Mouse (Mus musculus): ENCODE results near the gene Phactr1. TPM values are rescaled to one million over a fixed set of nuclear protein-coding genes. Genes with fewer than 3 reads are reported as not detected.

Gene Phactr1
- polyA plus RNA-seq, 1 experiment from 2014 or later: 0.61 TPM

DNA sequence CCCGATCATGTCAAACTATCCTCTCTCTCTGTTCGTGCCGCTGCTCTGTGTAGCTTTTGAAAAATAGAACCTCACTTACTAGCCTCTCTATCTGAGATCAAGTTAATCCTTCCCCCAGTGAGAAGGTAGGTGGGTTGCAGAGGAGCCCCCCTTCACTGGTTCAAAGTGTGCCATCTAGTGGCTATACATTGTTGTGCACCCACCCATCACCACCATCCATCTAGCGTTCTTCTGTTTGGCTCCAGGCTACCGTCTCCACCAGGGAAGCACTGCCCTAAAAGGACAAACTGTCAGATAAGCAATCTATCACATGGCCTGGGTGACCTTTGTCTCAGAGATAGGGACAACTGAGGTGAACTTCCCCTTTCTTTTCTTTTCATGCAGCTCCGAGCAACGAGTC is 413.9 kb downstream of the Phactr1 start:
- ATAC-seq (ENCODE audit: low read depth): no peak
- H3K4me2 ChIP-seq (ENCODE audit: low read depth, low read length): no peak overlapping the region
- no peak overlapping the region for H3K4me3 ChIP-seq (ENCODE audit: low read depth, low read length)
- H3K9ac ChIP-seq (ENCODE audit: low read depth, low read length): no peak overlapping the region
- no peak overlapping the region for H3K27ac ChIP-seq (ENCODE audit: low read length)
- no peaks in the 10 kb centered on the region for H3K36me3 ChIP-seq (ENCODE audit: control insufficient read depth, insufficient read depth)
- WGBS (ENCODE audit: insufficient replicate concordance): 32% methylated on average over 7 of the region's 7 CpGs
- no peaks in the 10 kb centered on the region for H3K9me3 ChIP-seq (replicated peaks; ENCODE audit: control insufficient read depth, low read length)
- H3K4me1 ChIP-seq (ENCODE audit: control insufficient read depth, low read depth, low read length): no peaks in the 10 kb centered on the region
- H3K27me3 ChIP-seq (ENCODE audit: control insufficient read depth, insufficient read depth, low read depth, low read length): no peaks in the 10 kb centered on the region

DNA sequence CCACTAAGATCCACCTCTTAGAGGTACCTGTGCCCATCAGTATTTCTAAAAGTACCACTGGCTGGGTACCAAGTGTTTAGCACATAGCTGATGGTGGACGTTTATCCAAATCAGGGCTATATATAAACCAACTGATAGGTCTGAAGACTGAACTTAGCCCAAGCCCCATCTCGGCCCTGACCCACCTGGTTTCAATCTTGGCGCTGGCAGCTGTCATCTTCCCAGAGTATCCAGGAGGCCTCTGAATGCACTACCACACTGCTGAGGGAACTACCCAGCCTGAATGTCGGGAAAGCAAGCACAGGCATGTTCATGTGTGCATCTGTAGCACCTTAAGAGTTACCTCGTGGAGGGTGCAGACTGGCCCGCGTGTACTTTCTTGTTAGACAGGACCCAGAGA is 422.5 kb downstream of the Phactr1 start:
- no peak overlapping the region for H3K4me2 ChIP-seq (ENCODE audit: low read depth, low read length)
- no peaks in the 10 kb centered on the region; the same call in 1 of the 2 replicates for H3K9me3 ChIP-seq (replicated peaks; ENCODE audit: control insufficient read depth, low read length)
- ATAC-seq (ENCODE audit: low read depth): no peak
- H3K36me3 ChIP-seq (ENCODE audit: control insufficient read depth, insufficient read depth): no peaks in the 10 kb centered on the region
- H3K9ac ChIP-seq (ENCODE audit: low read depth, low read length): no peak overlapping the region
- H3K4me3 ChIP-seq (ENCODE audit: low read depth, low read length): no peak overlapping the region
- no peaks in the 10 kb centered on the region for H3K4me1 ChIP-seq (ENCODE audit: control insufficient read depth, low read depth, low read length)
- H3K27ac ChIP-seq (ENCODE audit: low read length): no peak overlapping the region
- no peaks in the 10 kb centered on the region for H3K27me3 ChIP-seq (ENCODE audit: control insufficient read depth, insufficient read depth, low read depth, low read length)
- WGBS (ENCODE audit: insufficient replicate concordance): 64% methylated on average over 7 of the region's 7 CpGs

DNA sequence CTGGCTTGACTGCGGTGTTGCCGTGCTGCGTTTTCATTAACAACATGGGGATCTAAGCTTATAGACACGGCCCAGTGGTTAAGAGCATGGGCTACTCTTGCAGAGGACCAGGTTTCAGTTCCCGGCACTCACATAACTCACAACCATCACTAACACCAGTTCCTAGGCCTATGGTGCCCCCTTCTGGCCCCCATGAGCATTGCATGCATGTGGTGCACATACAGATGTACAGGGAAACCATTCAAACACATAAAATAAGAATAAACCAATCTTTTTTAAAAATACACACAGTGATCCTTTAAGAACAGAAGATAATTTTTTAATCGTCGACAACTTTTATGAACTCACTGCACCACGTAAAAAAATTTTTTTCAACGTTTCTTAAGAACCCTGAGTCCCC is 424.1 kb downstream of the Phactr1 start:
- ATAC-seq (ENCODE audit: low read depth): no peak
- Histone ChIP-seq H3K36me3 (ENCODE audit: control insufficient read depth, insufficient read depth) (no peaks in the 10 kb centered on the region), H3K9ac (ENCODE audit: low read depth, low read length) (no peak overlapping the region), H3K4me1 (ENCODE audit: control insufficient read depth, low read depth, low read length) (no peaks in the 10 kb centered on the region), H3K4me3 (ENCODE audit: low read depth, low read length) (no peak overlapping the region), H3K9me3 (replicated peaks; ENCODE audit: control insufficient read depth, low read length) (no peaks in the 10 kb centered on the region; the same call in 1 of the 2 replicates), H3K27ac (ENCODE audit: low read length) (no peak overlapping the region), H3K27me3 (ENCODE audit: control insufficient read depth, insufficient read depth, low read depth, low read length) (no peaks in the 10 kb centered on the region), H3K4me2 (ENCODE audit: low read depth, low read length) (no peak overlapping the region)
- 78% methylated on average over 9 of the region's 9 CpGs for WGBS (ENCODE audit: insufficient replicate concordance)

DNA sequence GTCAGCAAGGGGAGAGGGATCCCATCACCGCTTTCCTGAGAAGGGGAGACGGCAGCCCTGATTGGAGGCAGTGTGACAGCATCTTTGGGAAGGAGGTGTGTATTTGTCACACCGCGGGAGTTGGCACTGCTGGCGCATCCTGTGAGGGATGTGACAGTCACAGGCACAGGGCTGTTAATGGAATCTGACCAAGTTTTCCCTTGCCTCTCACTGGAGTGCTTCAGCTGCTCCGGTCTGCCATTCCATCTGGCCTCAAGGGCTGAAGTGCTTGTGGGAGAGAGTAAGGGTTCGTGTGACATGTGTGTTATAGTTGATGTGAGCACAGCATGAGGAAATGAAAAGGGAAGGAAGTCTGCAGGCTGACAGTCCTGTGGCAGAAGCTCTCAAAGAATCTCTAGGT is 431.9 kb downstream of the Phactr1 start:
- 59% methylated on average over 7 of the region's 7 CpGs for WGBS (ENCODE audit: insufficient replicate concordance)
- Histone ChIP-seq H3K4me2 (ENCODE audit: low read depth, low read length) (no peak overlapping the region), H3K4me3 (ENCODE audit: low read depth, low read length) (no peak overlapping the region), H3K27me3 (ENCODE audit: control insufficient read depth, insufficient read depth, low read depth, low read length) (no peaks in the 10 kb centered on the region), H3K4me1 (ENCODE audit: control insufficient read depth, low read depth, low read length) (no peaks in the 10 kb centered on the region), H3K27ac (ENCODE audit: low read length) (no peak overlapping the region), H3K9me3 (replicated peaks; ENCODE audit: control insufficient read depth, low read length) (no peaks in the 10 kb centered on the region), H3K9ac (ENCODE audit: low read depth, low read length) (no peak overlapping the region), H3K36me3 (ENCODE audit: control insufficient read depth, insufficient read depth) (no peaks in the 10 kb centered on the region)
- no peak for ATAC-seq (ENCODE audit: low read depth)

DNA sequence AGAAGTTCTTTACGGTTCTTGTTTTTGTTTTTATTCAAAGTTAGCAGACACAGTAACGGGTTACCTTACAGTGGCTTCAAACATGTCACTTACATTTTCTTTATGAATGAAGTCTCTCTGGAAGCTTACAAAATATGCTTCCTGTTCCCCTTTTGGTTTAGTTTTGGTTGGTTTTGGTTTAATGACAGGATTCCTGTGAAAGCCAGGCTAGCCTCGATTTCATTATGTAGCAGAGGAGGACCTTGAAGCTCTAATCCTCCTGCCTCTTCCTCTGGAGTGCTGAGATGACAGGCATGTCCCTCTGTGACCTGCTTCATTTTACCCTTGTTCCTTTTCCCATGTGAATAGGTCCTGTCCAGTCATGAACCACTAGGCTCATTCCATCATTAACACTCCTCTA is 432.3 kb downstream of the Phactr1 start:
- no peaks in the 10 kb centered on the region for H3K4me1 ChIP-seq (ENCODE audit: control insufficient read depth, low read depth, low read length)
- no peak overlapping the region for H3K27ac ChIP-seq (ENCODE audit: low read length)
- no peak for ATAC-seq (ENCODE audit: low read depth)
- no peak overlapping the region for H3K4me2 ChIP-seq (ENCODE audit: low read depth, low read length)
- no peak overlapping the region for H3K4me3 ChIP-seq (ENCODE audit: low read depth, low read length)
- 25% methylated on average over 3 of the region's 3 CpGs for WGBS (ENCODE audit: insufficient replicate concordance)
- H3K27me3 ChIP-seq (ENCODE audit: control insufficient read depth, insufficient read depth, low read depth, low read length): no peaks in the 10 kb centered on the region
- no peaks in the 10 kb centered on the region for H3K36me3 ChIP-seq (ENCODE audit: control insufficient read depth, insufficient read depth)
- H3K9ac ChIP-seq (ENCODE audit: low read depth, low read length): no peak overlapping the region
- H3K9me3 ChIP-seq (replicated peaks; ENCODE audit: control insufficient read depth, low read length): no peaks in the 10 kb centered on the region

DNA sequence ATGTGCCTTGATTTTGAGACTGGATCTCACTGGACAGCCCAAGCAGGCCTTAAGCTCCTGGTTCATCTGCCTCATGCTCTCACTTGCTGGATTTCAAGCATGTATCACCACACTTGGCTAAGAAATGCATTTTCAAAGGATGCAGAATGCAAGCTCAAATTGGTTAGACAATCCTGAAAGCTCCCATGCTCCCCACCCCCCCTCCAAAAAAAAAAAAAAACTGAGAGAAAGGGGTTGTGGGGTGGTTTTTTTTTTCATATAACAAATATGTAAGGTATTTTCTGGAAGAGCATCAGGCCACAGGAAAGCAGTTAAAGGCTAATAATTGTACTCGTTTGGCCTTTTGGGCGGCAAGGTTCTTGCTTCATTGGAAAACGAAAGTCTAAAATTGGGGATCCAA is 432.7 kb downstream of the Phactr1 start:
- Histone ChIP-seq H3K4me3 (ENCODE audit: low read depth, low read length) (no peak overlapping the region), H3K4me2 (ENCODE audit: low read depth, low read length) (no peak overlapping the region), H3K9me3 (replicated peaks; ENCODE audit: control insufficient read depth, low read length) (no peaks in the 10 kb centered on the region), H3K36me3 (ENCODE audit: control insufficient read depth, insufficient read depth) (no peaks in the 10 kb centered on the region), H3K4me1 (ENCODE audit: control insufficient read depth, low read depth, low read length) (no peaks in the 10 kb centered on the region), H3K9ac (ENCODE audit: low read depth, low read length) (no peak overlapping the region), H3K27ac (ENCODE audit: low read length) (no peak overlapping the region), H3K27me3 (ENCODE audit: control insufficient read depth, insufficient read depth, low read depth, low read length) (no peaks in the 10 kb centered on the region)
- WGBS (ENCODE audit: insufficient replicate concordance): 69% methylated on average over 3 of the region's 3 CpGs
- no peak for ATAC-seq (ENCODE audit: low read depth)

DNA sequence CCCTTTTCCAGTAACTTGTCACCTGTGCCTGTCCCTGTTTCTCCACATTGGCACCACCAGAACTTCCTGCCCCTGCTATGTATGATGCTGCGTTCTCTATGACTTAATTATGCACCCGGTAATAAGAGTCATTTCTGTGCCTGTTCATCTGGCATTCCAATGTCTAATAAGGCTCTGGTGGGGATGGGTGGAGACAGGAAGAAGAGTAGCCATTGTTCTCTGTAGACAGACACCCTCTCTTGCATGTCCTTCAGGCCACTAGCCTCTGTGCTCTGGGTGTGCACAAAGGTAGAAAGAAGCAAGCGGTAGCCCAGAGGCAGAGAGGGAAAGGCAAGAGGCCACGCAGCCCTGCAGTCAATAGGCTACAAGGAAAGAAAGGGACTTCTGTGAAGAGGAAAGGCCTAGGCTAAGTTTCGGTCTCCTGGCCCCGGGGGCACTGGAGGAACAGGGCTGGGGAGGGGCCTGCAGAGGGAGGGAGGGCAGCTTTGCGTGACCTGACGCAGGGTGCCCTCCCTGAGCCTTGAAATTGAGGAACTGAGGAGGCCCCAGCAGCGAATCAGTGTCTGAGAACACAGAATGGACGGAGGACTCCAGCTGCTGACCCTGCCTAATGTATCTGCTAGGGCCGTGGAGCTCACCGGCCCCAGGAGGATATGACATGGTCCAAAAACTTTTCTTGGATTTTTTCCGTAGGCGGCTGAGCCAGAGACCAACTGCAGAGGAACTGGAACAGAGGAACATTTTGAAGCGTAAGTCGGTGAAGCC is 442.1 kb downstream of the Phactr1 start:
- Histone ChIP-seq H3K36me3 (ENCODE audit: control insufficient read depth, insufficient read depth) (no peaks in the 10 kb centered on the region), H3K27ac (ENCODE audit: low read length) (no peak overlapping the region), H3K4me3 (ENCODE audit: low read depth, low read length) (no peak overlapping the region), H3K4me1 (ENCODE audit: control insufficient read depth, low read depth, low read length) (no peaks in the 10 kb centered on the region), H3K9me3 (replicated peaks; ENCODE audit: control insufficient read depth, low read length) (no peaks in the 10 kb centered on the region), H3K4me2 (ENCODE audit: low read depth, low read length) (no peak overlapping the region), H3K27me3 (ENCODE audit: control insufficient read depth, insufficient read depth, low read depth, low read length) (no peaks in the 10 kb centered on the region), H3K9ac (ENCODE audit: low read depth, low read length) (no peak overlapping the region)
- 53% methylated on average over 16 of the region's 16 CpGs for WGBS (ENCODE audit: insufficient replicate concordance)
- ATAC-seq (ENCODE audit: low read depth): no peak

DNA sequence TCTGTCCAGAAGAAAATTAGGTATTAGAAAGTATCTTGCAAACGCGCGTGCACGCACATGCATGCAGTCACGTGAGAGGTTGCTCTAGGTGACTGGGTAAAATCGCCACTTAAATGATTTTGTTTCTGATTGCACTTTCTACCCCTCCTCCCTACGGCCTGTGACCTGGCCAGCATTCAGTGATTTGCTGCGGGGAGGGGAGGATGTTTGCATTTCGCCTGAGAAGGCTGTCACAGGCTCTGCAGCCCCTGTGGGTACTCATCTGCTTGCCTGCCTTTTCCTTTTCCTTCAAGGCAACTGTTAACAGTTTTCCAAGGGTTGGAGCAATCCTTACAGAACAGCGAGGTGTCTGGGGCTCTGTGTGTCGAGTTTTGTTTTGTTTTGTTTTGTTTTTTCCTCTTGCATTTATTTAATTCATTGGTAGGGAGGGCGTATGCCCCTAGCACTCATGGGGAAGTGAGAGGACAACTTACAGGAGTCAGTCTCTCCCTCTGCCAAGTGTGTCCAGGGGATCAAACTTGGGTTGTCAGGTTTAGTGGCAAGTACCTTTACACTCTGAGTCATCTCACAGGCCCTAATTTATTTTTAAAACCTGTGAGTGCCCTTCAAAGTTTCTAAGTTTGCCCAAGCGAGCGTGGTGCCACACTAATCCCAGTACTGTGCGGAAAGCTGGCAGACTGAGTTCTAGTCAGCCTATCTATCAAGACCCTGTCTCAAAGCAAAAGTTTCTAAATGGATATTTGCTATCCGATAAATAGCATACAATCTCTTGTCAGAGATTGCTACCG is 443.7 kb downstream of the Phactr1 start:
- H3K9ac ChIP-seq (ENCODE audit: low read depth, low read length): no peak overlapping the region
- ATAC-seq (ENCODE audit: low read depth): no peak
- 44% methylated on average over 17 of the region's 17 CpGs for WGBS (ENCODE audit: insufficient replicate concordance)
- H3K9me3 ChIP-seq (replicated peaks; ENCODE audit: control insufficient read depth, low read length): no peaks in the 10 kb centered on the region
- no peaks in the 10 kb centered on the region for H3K4me1 ChIP-seq (ENCODE audit: control insufficient read depth, low read depth, low read length)
- H3K4me3 ChIP-seq (ENCODE audit: low read depth, low read length): no peak overlapping the region
- no peak overlapping the region for H3K27ac ChIP-seq (ENCODE audit: low read length)
- no peaks in the 10 kb centered on the region for H3K27me3 ChIP-seq (ENCODE audit: control insufficient read depth, insufficient read depth, low read depth, low read length)
- H3K36me3 ChIP-seq (ENCODE audit: control insufficient read depth, insufficient read depth): no peaks in the 10 kb centered on the region
- H3K4me2 ChIP-seq (ENCODE audit: low read depth, low read length): no peak overlapping the region

DNA sequence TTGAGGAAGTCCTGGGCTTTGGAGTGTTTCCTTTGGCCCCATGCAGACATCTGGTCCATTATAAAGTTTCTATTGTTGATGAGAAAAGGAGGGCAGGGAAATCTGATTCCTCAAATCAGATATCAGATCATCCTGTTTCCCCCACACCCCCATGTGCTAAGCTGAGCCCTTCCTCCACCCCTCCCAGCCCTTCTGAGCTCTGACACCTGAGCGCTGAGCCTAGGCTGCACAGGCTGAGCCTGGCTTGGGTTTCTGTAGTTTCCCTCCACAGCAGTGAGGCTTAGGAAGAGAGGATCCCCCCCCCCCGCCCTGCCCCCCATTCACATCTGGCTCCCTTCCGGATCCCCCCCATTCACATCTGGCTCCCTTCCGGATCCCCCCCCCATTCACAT is 444.3 kb downstream of the Phactr1 start:
- Histone ChIP-seq H3K4me2 (ENCODE audit: low read depth, low read length) (no peak overlapping the region), H3K9me3 (replicated peaks; ENCODE audit: control insufficient read depth, low read length) (no peaks in the 10 kb centered on the region), H3K36me3 (ENCODE audit: control insufficient read depth, insufficient read depth) (no peaks in the 10 kb centered on the region), H3K27me3 (ENCODE audit: control insufficient read depth, insufficient read depth, low read depth, low read length) (no peaks in the 10 kb centered on the region), H3K9ac (ENCODE audit: low read depth, low read length) (no peak overlapping the region), H3K4me1 (ENCODE audit: control insufficient read depth, low read depth, low read length) (no peaks in the 10 kb centered on the region), H3K4me3 (ENCODE audit: low read depth, low read length) (no peak overlapping the region), H3K27ac (ENCODE audit: low read length) (no peak overlapping the region)
- ATAC-seq (ENCODE audit: low read depth): no peak
- WGBS (ENCODE audit: insufficient replicate concordance): 24% methylated on average over 4 of the region's 4 CpGs
